10 mouse cellular contexts compared by ENCODE assay signal in the genomic region with DNA sequence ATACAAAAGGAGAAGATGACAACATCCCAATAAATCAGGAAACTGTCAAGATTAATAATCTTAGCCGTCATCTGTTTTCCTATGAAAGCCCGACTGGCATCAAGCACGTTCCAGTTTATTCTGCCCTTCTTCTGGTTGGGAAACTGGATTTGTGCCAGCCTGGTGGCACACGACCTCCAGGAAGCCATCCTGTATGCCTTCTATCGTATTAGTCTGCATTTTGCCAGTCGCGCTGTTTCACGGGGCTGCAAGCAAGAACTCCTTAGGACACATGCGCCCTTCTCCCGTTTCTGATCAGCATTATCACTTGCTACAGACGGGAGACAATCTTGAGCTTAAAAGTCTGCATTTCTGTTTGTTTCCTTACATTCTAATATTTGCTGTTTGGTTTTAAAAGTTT.
DNase-seq lines count a peak whose midpoint lies in the region; ATAC-seq lines count a peak whose summit lies in the region.
"Had no signal": no experiment of that assay in that cellular context is flagged by ENCODE, and none has a peak within 500 bp of the region (broad histone marks: within the 10 kb centered on the region; RNA-seq: fewer than 3 reads in every experiment).

No protein-coding gene starts in this region.

- peak; percentile 4 to 7 for DNase-seq in cerebellum, postnatal 36 days
- DNase-seq in cerebellum, adult 18-20 months = no peak
- DNase-seq in right cerebral cortex, adult 18-20 months = peak; percentile 13
- DNase-seq in right cerebral cortex, postnatal 36 days (ENCODE audit: low spot score in 2 of 2) = no peak
- DNase-seq in ovary, postnatal 10 days (ENCODE audit: low spot score) = no peak
- no peak for DNase-seq in lung, postnatal 4 days
- DNase-seq: heart, postnatal 36 days; lung, adult 2 months had no signal

- 27% methylated on average over 11 of the region's 11 CpGs for WGBS in midbrain, embryonic 16.5 days

- H3K4me3 ChIP-seq in midbrain, embryonic 16.5 days (ENCODE audit: low read depth, low read length) = no peak overlapping the region

- no peaks in the 10 kb centered on the region for H3K9me3 ChIP-seq in midbrain, embryonic 16.5 days (replicated peaks; ENCODE audit: control insufficient read depth, low read length, poor library complexity, severe bottlenecking)

- peak overlapping the region; percentile 25 for H3K4me2 ChIP-seq in midbrain, embryonic 16.5 days (ENCODE audit: low read length)

- no peaks in the 10 kb centered on the region for H3K36me3 ChIP-seq in midbrain, embryonic 16.5 days (ENCODE audit: control insufficient read depth, insufficient read depth, low read length)

- peak; percentile 63 for ATAC-seq in midbrain, embryonic 16.5 days
- ATAC-seq in erythroblast, adult 5-6 weeks (replicated peaks; ENCODE audit: low FRiP score, poor library complexity, severe bottlenecking) = no peak

- H3K27me3 ChIP-seq in midbrain, embryonic 16.5 days (ENCODE audit: control insufficient read depth, insufficient read depth, low read depth, low read length) = no peaks in the 10 kb centered on the region

- peak overlapping the region; percentile 28; the same call in 1 of the 2 replicates for H3K27ac ChIP-seq in midbrain, embryonic 16.5 days (ENCODE audit: low read length)

- peaks cover 11% of the 10 kb centered on the region for H3K4me1 ChIP-seq in midbrain, embryonic 16.5 days (ENCODE audit: control insufficient read depth, insufficient read depth, low read length)

- peak overlapping the region; percentile 27; the same call in 1 of the 2 replicates for H3K9ac ChIP-seq in midbrain, embryonic 16.5 days (ENCODE audit: low read depth, low read length)

Comparison
In these comparisons a context has a peak if more than half of its experiments do, and no peak if none do; other contexts are left out.
1. DNase-seq: peak in cerebellum, postnatal 36 days (2 of 2) and right cerebral cortex, adult 18-20 months (single experiment); none in cerebellum, adult 18-20 months (0 of 2), right cerebral cortex, postnatal 36 days (0 of 2), ovary, postnatal 10 days (single experiment) and lung, postnatal 4 days (0 of 2).